Mouse (Mus musculus): ENCODE data around the gene Ephb3.
"Not testable (repeated sequence)": the region's sequence is repeated elsewhere in the genome, so short reads cannot be mapped to it uniquely, and the experiment has no call there.

The Ephb3 gene

GRCm38 (mm10) chr16:21204367-21205092 lies at the start of gene Ephb3:
Gene Ephb3 (plus strand): TSS chr16:21204755.
- DNase-seq (ENCODE audit: low read depth, low spot score), result peak; percentile 100

- not testable (repeated sequence) for DNase-seq (ENCODE audit: low read depth, low spot score)
These were observed 48.3 kb upstream of the Ephb3 start for GRCm38 (mm10) chr16:21156261-21156660.

DNA sequence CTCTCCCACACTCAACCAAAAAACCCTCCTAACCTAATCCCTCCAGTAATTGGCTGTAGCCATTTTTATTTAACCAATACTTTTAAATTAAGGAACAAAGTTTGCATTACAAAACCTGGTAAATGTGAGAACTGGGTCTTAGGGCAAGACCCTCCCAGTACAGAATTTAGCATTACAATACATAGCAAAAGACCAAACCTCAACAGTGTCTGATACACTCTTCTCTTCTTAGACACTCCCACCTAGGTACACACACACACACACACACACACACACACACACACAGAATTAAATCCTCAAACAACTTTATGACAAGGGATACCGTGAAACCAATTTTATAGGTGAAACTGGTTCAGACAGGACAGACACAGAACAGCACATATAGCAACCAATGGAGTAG lies 45.3 kb upstream of the Ephb3 start:
- not testable (repeated sequence) for DNase-seq (ENCODE audit: low read depth, low spot score)

DNA sequence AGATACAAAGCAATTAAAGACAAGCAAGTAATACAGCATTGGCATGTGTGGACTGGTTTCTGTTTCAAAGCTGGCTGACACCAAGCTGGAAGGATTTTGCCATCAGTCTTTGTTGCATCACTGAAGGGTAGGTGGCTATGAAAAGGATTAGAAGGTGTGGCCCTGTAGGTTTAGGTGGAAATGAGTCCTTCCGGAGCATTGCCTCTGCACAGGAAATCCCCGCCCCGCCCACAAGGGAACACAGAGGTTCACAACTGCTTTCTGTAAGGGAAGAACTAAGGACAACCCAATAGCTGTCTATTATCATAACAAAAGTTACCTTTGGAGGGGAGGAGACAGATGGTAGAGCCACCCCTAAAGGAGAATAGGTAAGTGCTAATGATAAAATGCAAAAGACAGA lies 41.1 kb upstream of the Ephb3 start:
- DNase-seq (ENCODE audit: low read depth, low spot score), result not testable (repeated sequence)

DNA sequence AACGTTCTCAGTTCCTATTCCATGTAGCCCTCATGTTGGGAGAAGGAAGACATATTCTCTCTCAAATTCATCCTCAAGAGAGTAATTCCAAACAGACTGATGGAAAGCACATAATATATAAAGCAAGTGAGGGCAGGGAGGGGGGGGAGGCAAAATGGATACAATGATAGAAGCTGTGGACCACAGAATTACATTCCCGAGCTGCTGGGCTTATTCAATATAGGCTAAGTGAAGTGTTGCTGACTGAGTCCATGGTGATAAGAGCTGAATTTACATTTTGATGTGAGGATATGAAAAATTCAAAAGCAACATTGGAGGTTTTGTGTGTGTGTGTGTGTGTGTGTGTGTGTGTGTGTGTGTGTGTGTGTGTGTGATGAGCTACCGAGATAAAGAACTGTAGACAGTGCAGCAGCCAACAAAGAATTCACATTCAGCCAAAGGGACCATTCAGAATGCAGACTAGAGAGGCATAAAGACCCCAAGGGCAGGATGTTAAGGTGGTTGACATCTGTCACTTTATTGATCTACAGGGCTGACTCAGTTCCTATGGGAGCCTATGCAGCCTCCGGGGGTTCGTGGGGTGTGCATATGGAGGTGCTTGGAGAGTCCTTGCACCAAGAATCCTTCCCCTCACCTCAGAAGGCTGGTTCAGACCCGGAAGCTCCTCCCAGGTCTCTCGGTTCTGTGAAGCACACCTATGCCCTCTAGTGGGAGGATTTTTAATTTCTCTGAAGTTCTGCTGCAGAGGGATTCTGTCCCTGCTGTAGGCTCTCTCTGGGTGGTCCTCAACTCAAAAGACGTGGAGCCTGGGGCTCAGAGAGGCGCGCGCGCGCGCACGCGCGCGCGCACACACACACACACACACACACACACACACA lies 39.0 kb upstream of the Ephb3 start:
- DNase-seq (ENCODE audit: low read depth, low spot score), result not testable (repeated sequence)

DNA sequence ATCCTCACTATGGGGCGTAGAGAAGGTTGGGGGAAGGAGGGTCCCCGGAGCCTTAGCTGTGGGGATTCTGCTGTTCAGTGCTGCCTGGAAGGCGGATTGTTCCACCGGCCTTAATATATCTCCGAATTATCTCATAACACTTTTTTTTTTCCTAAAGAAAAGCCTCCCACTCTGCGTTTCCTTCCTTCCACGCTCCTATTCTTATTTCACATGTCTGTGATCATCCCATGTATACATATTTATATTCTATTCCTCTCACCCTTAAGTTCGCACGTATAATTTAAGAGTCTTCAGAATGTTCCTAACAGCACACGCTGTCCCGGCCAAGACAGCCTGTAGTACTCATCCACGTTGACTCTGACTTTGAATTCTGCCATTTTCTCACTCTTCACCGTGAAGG lies 35.8 kb upstream of the Ephb3 start:
- DNase-seq (ENCODE audit: low read depth, low spot score), result no peak

DNA sequence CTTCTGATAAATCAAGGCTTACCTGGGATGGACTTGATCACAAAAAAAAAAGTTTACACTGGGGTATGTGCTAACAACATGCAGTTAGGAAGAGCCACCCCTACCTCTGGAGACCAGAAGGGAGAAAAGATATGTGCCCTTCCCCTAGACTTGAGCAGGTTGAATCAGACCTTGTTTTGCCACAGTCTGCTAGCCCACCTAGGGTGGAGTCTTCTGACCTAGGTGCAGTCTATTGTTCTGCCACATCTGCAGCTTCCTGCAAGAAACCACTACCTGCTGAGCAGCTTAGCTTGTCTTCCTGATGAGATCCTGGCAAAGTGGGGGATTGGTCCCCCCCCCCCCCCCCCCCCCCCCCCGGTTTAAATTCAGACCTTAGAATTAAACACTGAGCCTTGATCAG lies 29.3 kb upstream of the Ephb3 start:
- no peak for DNase-seq (ENCODE audit: low read depth, low spot score)

GRCm38 (mm10) chr16:21182108-21182507 lies 22.4 kb upstream of the Ephb3 start:
- DNase-seq (ENCODE audit: low read depth, low spot score), result no peak

DNA sequence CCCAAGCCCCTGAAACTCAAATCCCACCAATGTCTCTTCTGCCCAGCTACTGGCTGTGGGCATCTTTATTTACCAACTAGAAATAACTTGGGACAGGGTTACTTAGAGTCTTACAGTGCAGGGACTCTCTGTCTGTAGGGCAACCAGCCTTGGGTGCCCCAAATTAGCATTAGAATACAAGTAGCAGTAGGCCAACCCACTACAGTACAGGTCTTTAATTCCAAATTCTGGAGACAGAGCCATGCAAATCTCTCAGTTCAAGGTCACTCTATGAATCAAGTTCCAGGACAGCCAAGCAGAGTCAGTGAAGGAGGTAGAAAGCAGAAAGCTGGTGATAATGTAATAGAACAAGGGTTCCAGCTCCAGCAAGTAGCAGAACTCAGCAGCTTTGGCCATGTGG lies 19.9 kb upstream of the Ephb3 start:
- DNase-seq (ENCODE audit: low read depth, low spot score), result no peak

- no peak for DNase-seq (ENCODE audit: low read depth, low spot score)
These were observed 17.0 kb upstream of the Ephb3 start for GRCm38 (mm10) chr16:21187568-21187967.

DNA sequence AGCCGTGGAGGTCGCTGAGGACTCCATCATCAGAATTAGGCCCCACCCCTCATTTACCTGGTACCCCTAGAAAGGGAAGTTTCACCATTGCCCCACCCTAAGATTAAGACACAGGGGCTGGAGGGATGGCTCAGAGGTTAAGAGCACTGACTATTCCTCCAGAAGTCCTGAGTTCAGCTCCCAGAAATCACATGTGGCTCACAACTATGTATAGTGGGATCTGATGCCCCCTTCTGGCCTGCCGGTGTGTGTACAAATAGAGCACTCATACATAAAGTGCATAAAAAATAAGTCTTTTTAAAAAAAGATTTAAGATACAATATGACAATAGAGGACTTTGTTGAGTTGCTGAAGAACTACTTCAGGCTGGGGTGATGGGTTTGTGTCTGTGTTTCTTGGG lies 16.2 kb upstream of the Ephb3 start:
- DNase-seq (ENCODE audit: low read depth, low spot score), result no peak

DNA sequence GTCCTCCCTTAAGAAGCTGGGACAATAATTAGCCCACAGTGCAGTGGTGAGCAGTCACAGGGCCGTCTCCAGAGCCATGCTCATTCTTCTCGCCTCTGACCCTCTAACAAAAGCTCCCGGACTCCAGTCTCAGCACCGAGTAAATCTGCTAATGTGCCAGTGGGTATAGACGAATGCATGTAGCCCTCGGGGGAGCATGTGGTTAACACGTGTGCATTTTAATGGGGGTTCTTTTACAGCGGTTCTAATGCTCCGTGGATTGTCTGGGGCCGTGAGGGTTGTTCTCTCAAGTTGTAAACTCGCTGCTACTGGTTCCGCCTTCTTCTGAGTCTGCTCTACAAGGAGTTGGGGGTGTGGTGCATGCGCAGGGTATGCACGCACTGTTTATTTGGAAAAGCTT lies 13.0 kb upstream of the Ephb3 start:
- DNase-seq (ENCODE audit: low read depth, low spot score), result peak; percentile 68

GRCm38 (mm10) chr16:21192509-21193354 lies 11.8 kb upstream of the Ephb3 start:
- DNase-seq (ENCODE audit: low read depth, low spot score), result peak; percentile 86

GRCm38 (mm10) chr16:21194182-21194581 lies 10.4 kb upstream of the Ephb3 start:
- DNase-seq (ENCODE audit: low read depth, low spot score), result no peak

GRCm38 (mm10) chr16:21195260-21195866 lies 9.2 kb upstream of the Ephb3 start:
- no peak for DNase-seq (ENCODE audit: low read depth, low spot score)

- no peak for DNase-seq (ENCODE audit: low read depth, low spot score)
These were observed 8.0 kb upstream of the Ephb3 start for GRCm38 (mm10) chr16:21196576-21196975.

DNA sequence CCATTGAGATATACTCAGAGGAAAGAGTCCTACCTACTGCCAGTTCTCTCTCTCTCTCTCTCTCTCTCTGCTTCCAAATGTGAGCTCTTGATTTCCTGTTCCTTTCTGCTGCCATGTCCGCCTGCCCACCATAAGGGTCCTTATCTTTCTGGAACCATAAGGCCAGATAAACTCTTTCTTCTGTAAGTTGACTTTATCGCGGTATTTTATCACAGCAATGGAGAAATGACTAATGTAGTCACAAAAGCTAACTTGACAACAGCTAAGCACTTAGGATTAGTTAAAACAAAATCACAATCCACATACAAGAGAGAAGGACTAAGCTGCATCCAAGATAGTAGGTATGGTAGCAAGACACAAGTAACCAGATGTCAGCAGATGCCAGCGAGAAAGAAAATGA lies 7.0 kb upstream of the Ephb3 start:
- no peak for DNase-seq (ENCODE audit: low read depth, low spot score)

- no peak for DNase-seq (ENCODE audit: low read depth, low spot score)
These were observed 6.5 kb upstream of the Ephb3 start for GRCm38 (mm10) chr16:21198006-21198405.

DNA sequence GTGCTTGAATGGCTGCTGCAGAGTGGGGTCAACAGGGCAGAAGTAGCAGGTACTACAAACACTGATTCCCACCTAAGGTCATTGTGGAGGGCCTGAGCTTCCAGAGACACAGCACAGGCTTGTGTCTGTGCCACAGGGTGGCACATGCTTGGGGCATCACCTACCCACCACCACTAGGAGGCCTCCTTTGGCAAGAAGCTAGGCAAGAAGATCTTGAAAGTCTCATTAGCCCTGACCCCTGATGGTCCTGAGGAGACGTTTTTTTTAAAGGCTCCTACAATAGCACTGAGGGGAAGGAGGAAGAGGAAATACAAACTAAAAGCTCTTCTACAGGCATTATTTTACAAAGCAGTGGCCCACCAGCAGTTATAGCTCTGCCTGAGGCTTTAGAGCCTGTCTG lies 6.0 kb upstream of the Ephb3 start:
- DNase-seq (ENCODE audit: low read depth, low spot score), result no peak

DNA sequence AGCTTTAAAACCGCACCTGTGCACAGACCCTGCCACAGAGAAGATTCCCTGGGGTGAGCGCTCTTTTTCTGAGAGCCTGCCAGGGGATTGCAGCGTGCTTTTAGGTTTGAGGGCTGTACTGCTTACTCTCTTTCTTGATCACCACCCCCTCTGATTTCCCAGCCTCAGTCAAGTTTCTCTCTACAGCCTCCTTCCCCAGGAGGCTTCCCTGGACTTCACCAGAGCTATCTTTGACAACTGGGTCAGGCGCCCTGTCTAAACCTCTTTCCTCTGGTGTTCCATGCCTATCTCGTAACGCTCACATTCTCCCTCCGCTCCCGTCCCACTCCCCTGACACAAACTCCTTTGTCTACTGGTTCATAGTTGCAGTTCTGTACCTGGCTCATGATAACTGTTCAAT lies 5.1 kb upstream of the Ephb3 start:
- DNase-seq (ENCODE audit: low read depth, low spot score), result no peak

- no peak for DNase-seq (ENCODE audit: low read depth, low spot score)
These were observed 1.8 kb upstream of the Ephb3 start for GRCm38 (mm10) chr16:21202731-21203130.

All from forelimb bud, embryonic 11.5 days (tissue).